Mouse (Mus musculus): ENCODE measurements around the gene Olfr822.
"Not testable (repeated sequence)": the region's sequence is repeated elsewhere in the genome, so short reads cannot be mapped to it uniquely, and the experiment has no call there.

DNA sequence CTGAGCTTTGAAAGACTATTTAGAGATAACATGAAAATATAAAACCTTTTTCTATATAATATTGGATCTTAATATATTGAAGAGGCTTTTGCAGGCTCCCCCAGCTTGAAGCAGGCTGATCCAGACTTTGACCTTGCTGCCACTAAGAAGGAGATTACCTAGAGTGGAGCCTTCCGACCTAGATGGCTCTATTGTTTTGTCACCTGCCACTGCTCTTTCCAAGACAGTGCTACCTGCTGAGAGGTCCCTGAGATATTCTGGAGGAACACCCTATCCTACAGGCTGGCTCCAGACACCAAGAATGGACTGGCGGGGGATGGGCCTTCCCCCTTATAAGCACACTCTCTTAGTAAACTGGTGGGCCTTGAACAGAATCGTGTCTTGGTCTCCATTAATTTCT is 45.0 kb downstream of the Olfr822 start:
- not testable (repeated sequence) for TF ChIP-seq FOSL1 (IDR thresholded peaks at IDR 0.05; ENCODE audit: insufficient read depth, low read length, poor library complexity, severe bottlenecking); CTCF (IDR thresholded peaks at IDR 0.05; ENCODE audit: control insufficient read depth, insufficient read depth, insufficient read length); USF1 (IDR thresholded peaks at IDR 0.05; ENCODE audit: low read depth); MYOD1 (IDR thresholded peaks at IDR 0.05; ENCODE audit: control insufficient read depth, insufficient read length, low read depth)

Measured in C2C12 (cell line).